Mouse (Mus musculus) spleen, adult 2 months (tissue): ENCODE measurements around the gene Ube4b. TPM values are rescaled to one million over a fixed set of nuclear protein-coding genes. Genes with fewer than 3 reads are reported as not detected.
"Not testable (repeated sequence)": the region's sequence is repeated elsewhere in the genome, so short reads cannot be mapped to it uniquely, and the experiment has no call there.

ENCODE experiments used
- DNase-seq, 2 experiments: peaks; one replicate each; pipeline versions ENCODE4 v3.0.0 to v3.0.0-alpha.2; 2012 to 2021; ENCODE audit warnings: low spot score in 2 of 2, low read depth in 1 of 2
- H3K27ac ChIP-seq: fragments of 200-500 bp; 2 replicates; pipeline ENCODE4 v1.5.1; 2012; ENCODE audit warnings: low read length, inconsistent platforms; ENCODE audit not compliant: insufficient read depth
- H3K27me3 ChIP-seq: fragments of 200-500 bp; 2 replicates; pipeline ENCODE4 v1.6.1; 2012; ENCODE audit warnings: mild to moderate bottlenecking, moderate library complexity, low read length, inconsistent platforms; ENCODE audit not compliant: control insufficient read depth, insufficient read depth
- H3K36me3 ChIP-seq: fragments of 200-500 bp; 2 replicates; pipeline ENCODE4 v1.6.1; 2012; ENCODE audit warnings: mild to moderate bottlenecking, low read length, inconsistent platforms; ENCODE audit not compliant: control insufficient read depth, insufficient read depth
- H3K4me1 ChIP-seq: fragments of 200-500 bp; 2 replicates; pipeline ENCODE4 v1.6.1; 2011; ENCODE audit warnings: inconsistent platforms; ENCODE audit not compliant: control insufficient read depth, insufficient read depth, insufficient read length
- H3K4me3 ChIP-seq: fragments of 200-500 bp; 2 replicates; pipeline ENCODE4 v1.5.1; 2011; ENCODE audit warnings: mild to moderate bottlenecking, inconsistent platforms; ENCODE audit not compliant: insufficient read depth, insufficient read length; ENCODE audit errors: extremely low read depth
- CTCF ChIP-seq: fragments of 200-500 bp; IDR thresholded peaks from 2 replicates; pipeline ENCODE4 v1.5.1; 2011; ENCODE audit warnings: mild to moderate bottlenecking, inconsistent platforms; ENCODE audit not compliant: insufficient read depth, insufficient read length, insufficient replicate concordance; ENCODE audit errors: extremely low read depth
- POLR2A ChIP-seq: fragments of 200-500 bp; IDR thresholded peaks from 2 replicates; pipeline ENCODE4 v1.6.1; 2011; ENCODE audit warnings: low read depth, low read length, inconsistent platforms
- WGBS: fragments of 180-500 bp; shearing (Covaris S2); methylation state at CpG from one replicate; pipeline ENCODE4 v1.1.7; 2018; 5-methylcytosine and 5-hydroxymethylcytosine counted together
- polyA plus RNA-seq: library from polyadenylated mRNA; depleted of rRNA; stranded (reverse); fragments of >200 nt; gene quantifications from 2 replicates; pipeline ENCODE4 v1.2.3, GENCODE M21; 2012; rRNA removed

The Ube4b gene
- polyA plus RNA-seq = 36.6 and 46.2 TPM in 2 replicates

GRCm38 (mm10) chr4:149426325-149427199 lies at the start of gene Ube4b:
TSS of gene Ube4b (minus strand) at chr4:149426749.
- TF ChIP-seq CTCF (no peak), POLR2A (no peak; the same call in 1 of the 2 replicates)
- WGBS = under 1% methylated on average over 49 of the region's 50 CpGs
- H3K27me3 ChIP-seq = no peaks in the 10 kb centered on the region
- peak; percentile 87 to 96 for DNase-seq
- H3K36me3 ChIP-seq = no peaks in the 10 kb centered on the region; the same call in 1 of the 2 replicates
- H3K4me1 ChIP-seq = peaks cover 3% of the 10 kb centered on the region
- peak within 1 kb of the TSS; percentile 96 for H3K27ac ChIP-seq
- peak within 1 kb of the TSS; percentile 100 for H3K4me3 ChIP-seq

GRCm38 (mm10) chr4:149475096-149475495 lies 48.5 kb upstream of the Ube4b start:
- 82% methylated on average over 7 of the region's 7 CpGs for WGBS
- no peak overlapping the region for H3K4me3 ChIP-seq
- no peak overlapping the region for H3K27ac ChIP-seq
- no peak for TF ChIP-seq POLR2A
- TF ChIP-seq CTCF = no peak
- DNase-seq = no peak
- peaks cover 2% of the 10 kb centered on the region for H3K36me3 ChIP-seq
- H3K4me1 ChIP-seq = no peaks in the 10 kb centered on the region; the same call in 1 of the 2 replicates
- no peaks in the 10 kb centered on the region for H3K27me3 ChIP-seq

- H3K27me3 ChIP-seq = no peaks in the 10 kb centered on the region
These were observed 43.0 kb upstream of the Ube4b start for GRCm38 (mm10) chr4:149469557-149469956.

GRCm38 (mm10) chr4:149463435-149463950 lies 36.9 kb upstream of the Ube4b start:
- TF ChIP-seq POLR2A (no peak), CTCF (no peak)
- Histone ChIP-seq H3K4me3 (no peak overlapping the region), H3K4me1 (no peaks in the 10 kb centered on the region), H3K27ac (no peak overlapping the region), H3K36me3 (no peaks in the 10 kb centered on the region), H3K27me3 (no peaks in the 10 kb centered on the region)
- DNase-seq = no peak
- WGBS = 89% methylated on average over 6 of the region's 6 CpGs

More at GRCm38 (mm10) chr4:149469557-149469956, 43.0 kb upstream of the Ube4b start:
- Histone ChIP-seq H3K4me3 (no peak overlapping the region), H3K27ac (no peak overlapping the region), H3K36me3 (peaks cover 4% of the 10 kb centered on the region), H3K4me1 (peaks cover 2% of the 10 kb centered on the region; the same call in 1 of the 2 replicates)
- DNase-seq = peak; percentile 31 to 35
- 43% methylated on average over 3 of the region's 3 CpGs for WGBS
- TF ChIP-seq POLR2A = no peak
- no peak for TF ChIP-seq CTCF

GRCm38 (mm10) chr4:149462305-149462971 lies 35.9 kb upstream of the Ube4b start:
- WGBS = 54% methylated on average over 6 of the region's 6 CpGs
- no peaks in the 10 kb centered on the region for H3K27me3 ChIP-seq
- H3K4me1 ChIP-seq = no peaks in the 10 kb centered on the region
- H3K36me3 ChIP-seq = no peaks in the 10 kb centered on the region
- H3K27ac ChIP-seq = no peak overlapping the region
- TF ChIP-seq POLR2A (no peak), CTCF (no peak)
- H3K4me3 ChIP-seq = no peak overlapping the region
- DNase-seq = no peak

- Histone ChIP-seq H3K27me3 (no peaks in the 10 kb centered on the region), H3K27ac (no peak overlapping the region), H3K36me3 (no peaks in the 10 kb centered on the region), H3K4me1 (no peaks in the 10 kb centered on the region), H3K4me3 (no peak overlapping the region)
- no peak for DNase-seq
- TF ChIP-seq CTCF (no peak), POLR2A (no peak)
- WGBS = 36% methylated on average over 6 of the region's 7 CpGs
These were observed 35.2 kb upstream of the Ube4b start for GRCm38 (mm10) chr4:149461579-149462304.

GRCm38 (mm10) chr4:149460475-149460874 lies 33.9 kb upstream of the Ube4b start:
- WGBS = 89% methylated on average over 2 of the region's 2 CpGs
- not testable (repeated sequence) for H3K4me3 ChIP-seq, H3K4me1 ChIP-seq, H3K27me3 ChIP-seq, H3K36me3 ChIP-seq, DNase-seq, H3K27ac ChIP-seq
